Mouse (Mus musculus) intestine, embryonic 14.5 days (tissue): ENCODE data around the gene Alppl2. TPM values are rescaled to one million over a fixed set of nuclear protein-coding genes. Genes with fewer than 3 reads are reported as not detected.

ENCODE experiments used
- ATAC-seq: fragments of 200-750 bp; cut with Nextera tagmentation; replicated peaks from 2 replicates; pipeline ENCODE4 v1.8.0; 2017; ENCODE audit warnings: low read depth, moderate number of reproducible peaks, moderate TSS enrichment, moderate library complexity; ENCODE audit not compliant: low FRiP score, low TSS enrichment
- DNase-seq: peaks from one replicate; pipeline ENCODE4 v3.0.0-alpha.2; 2018; ENCODE audit warnings: low spot score
- H3K27ac ChIP-seq: fragments of 300-500 bp; sonication (generic); 2 replicates; pipeline ENCODE4 v1.5.1; 2014; ENCODE audit warnings: low read depth, mild to moderate bottlenecking, control low read depth
- H3K27me3 ChIP-seq: fragments of 300-500 bp; sonication (generic); replicated peaks from 2 replicates; pipeline ENCODE4 v1.6.1; 2014; ENCODE audit warnings: low read length, control low read depth; ENCODE audit not compliant: control insufficient read depth, insufficient read depth
- H3K36me3 ChIP-seq: fragments of 300-500 bp; sonication (generic); 2 replicates; pipeline ENCODE4 v1.6.1; 2014; ENCODE audit warnings: low read length, control low read depth; ENCODE audit not compliant: control insufficient read depth, insufficient read depth
- H3K4me1 ChIP-seq: fragments of 300-500 bp; sonication (generic); replicated peaks from 2 replicates; pipeline ENCODE4 v1.6.1; 2014; ENCODE audit warnings: low read length, control low read depth, mixed read lengths; ENCODE audit not compliant: control insufficient read depth, insufficient read depth
- H3K4me2 ChIP-seq: fragments of 300-500 bp; sonication (generic); 2 replicates; pipeline ENCODE4 v1.6.1; 2014; ENCODE audit warnings: low read length
- H3K4me3 ChIP-seq: fragments of 300-500 bp; sonication (generic); 2 replicates; pipeline ENCODE4 v1.5.1; 2014; ENCODE audit warnings: low read depth, low read length, control low read depth, mixed read lengths
- H3K9ac ChIP-seq: fragments of 300-500 bp; sonication (generic); 2 replicates; pipeline ENCODE4 v1.6.1; 2014; ENCODE audit warnings: mild to moderate bottlenecking, low read length
- H3K9me3 ChIP-seq: fragments of 300-500 bp; sonication (generic); 2 replicates; pipeline ENCODE4 v1.6.1; 2016; ENCODE audit warnings: low read length, control low read depth; ENCODE audit not compliant: control insufficient read depth
- WGBS: fragments of 180-500 bp; shearing (Covaris S2); extraction: QIAGEN DNeasy Blood & Tissue Kit; methylation state at CpG from one replicate; pipeline ENCODE4 v1.1.7; 2014; 5-methylcytosine and 5-hydroxymethylcytosine counted together
- polyA plus RNA-seq: library from polyadenylated mRNA; unstranded; fragments of >200 nt; fragmentation: Nextera tagmentation; extraction: Ambion mirVana; gene quantifications from 2 replicates; pipeline ENCODE4 v1.2.1, GENCODE M21; 2014

Alppl2 gene
- polyA plus RNA-seq, 1 experiment from 2014 or later, result not detected

DNA sequence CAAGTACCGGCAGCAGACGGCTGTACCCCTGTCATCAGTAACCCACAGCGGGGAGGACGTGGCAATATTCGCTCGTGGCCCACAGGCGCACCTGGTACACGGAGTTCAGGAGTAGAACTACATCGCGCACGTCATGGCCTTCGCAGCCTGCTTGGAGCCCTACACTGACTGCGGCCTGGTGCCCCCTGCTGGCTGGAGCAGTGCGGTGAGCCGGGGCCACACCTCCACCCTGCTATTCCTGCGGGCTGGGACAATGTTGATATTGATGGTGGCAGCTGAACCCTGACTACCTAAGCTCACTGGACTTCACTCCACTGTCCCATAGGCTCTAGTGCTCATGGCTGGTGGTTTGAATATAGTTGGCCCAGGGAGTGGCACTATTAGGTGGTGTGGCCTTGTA is 19.0 kb downstream of the Alppl2 start:
- 53% methylated on average over 16 of the region's 16 CpGs for WGBS
- no peak overlapping the region for H3K27ac ChIP-seq
- no peak overlapping the region for H3K4me2 ChIP-seq
- H3K36me3 ChIP-seq, result no peaks in the 10 kb centered on the region
- no peaks in the 10 kb centered on the region for H3K9me3 ChIP-seq
- DNase-seq (peak; percentile 54), ATAC-seq (0 out of 2 replicates have a peak, but pooled peaks have one; percentile 22)
- H3K9ac ChIP-seq, result no peak overlapping the region
- H3K4me3 ChIP-seq, result no peak overlapping the region
- H3K27me3 ChIP-seq, result no peaks in the 10 kb centered on the region
- H3K4me1 ChIP-seq, result no peaks in the 10 kb centered on the region

DNA sequence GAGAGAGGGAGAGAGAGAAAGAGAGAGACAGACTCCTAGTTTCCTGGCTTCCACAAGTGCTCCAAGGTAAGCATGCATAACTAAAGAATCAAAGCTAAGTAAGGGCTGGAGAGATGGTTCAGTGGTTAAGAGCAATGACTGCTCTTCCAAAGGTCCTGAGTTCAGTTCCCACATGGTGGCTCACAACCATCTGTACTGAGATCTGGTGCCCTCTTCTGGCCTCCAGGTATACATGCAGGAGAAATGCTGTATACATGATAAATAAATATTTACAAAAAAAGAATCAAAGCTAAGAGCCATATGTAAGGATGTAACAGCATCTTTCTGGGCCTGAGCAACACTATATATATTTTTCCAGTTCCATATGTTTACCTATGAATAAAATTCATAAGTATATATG is 28.8 kb downstream of the Alppl2 start:
- no peak for DNase-seq
- H3K27ac ChIP-seq, result no peak overlapping the region
- no peaks in the 10 kb centered on the region for H3K9me3 ChIP-seq
- no peak overlapping the region for H3K4me3 ChIP-seq
- no peak overlapping the region for H3K4me2 ChIP-seq
- no peak overlapping the region for H3K9ac ChIP-seq
- ATAC-seq, result no peak
- H3K27me3 ChIP-seq, result no peaks in the 10 kb centered on the region
- no peaks in the 10 kb centered on the region for H3K4me1 ChIP-seq
- no peaks in the 10 kb centered on the region for H3K36me3 ChIP-seq

DNA sequence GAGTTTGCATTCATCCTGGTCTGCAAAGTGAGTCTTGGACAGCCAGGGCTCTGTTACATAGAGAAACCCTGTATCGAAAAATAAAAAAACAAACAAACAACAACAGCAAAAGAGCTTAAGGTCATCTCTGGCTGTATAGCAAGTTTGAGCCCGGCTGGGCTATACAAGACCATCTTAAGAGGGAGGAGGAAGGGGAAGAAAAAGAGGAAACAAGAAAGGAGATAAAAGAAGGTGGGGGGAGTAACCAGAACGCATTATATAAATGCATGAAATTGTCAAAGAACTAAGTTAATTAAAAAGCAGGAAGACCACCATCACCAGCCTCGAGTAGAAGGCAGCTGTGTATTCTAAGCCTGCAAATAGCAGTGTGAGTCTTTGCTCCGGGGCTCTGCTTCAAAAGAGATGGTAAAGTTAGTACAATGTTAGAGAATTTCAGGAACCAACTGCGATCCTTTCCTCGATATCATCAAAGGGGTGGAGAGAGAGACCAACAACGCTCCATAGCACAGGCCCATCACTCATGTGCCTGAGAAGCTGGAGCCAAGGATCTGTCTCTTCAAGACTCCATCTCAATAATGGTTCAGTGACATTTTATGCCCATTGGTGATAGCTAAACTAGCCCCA is 30.6 kb downstream of the Alppl2 start:
- Histone ChIP-seq H3K4me1 (no peaks in the 10 kb centered on the region; the same call in 1 of the 2 replicates), H3K4me2 (no peak overlapping the region), H3K4me3 (no peak overlapping the region), H3K9ac (no peak overlapping the region), H3K9me3 (no peaks in the 10 kb centered on the region), H3K27ac (no peak overlapping the region), H3K27me3 (no peaks in the 10 kb centered on the region), H3K36me3 (no peaks in the 10 kb centered on the region)
- DNase-seq, result no peak
- ATAC-seq, result no peak
- 79% methylated on average over 8 of the region's 8 CpGs for WGBS

DNA sequence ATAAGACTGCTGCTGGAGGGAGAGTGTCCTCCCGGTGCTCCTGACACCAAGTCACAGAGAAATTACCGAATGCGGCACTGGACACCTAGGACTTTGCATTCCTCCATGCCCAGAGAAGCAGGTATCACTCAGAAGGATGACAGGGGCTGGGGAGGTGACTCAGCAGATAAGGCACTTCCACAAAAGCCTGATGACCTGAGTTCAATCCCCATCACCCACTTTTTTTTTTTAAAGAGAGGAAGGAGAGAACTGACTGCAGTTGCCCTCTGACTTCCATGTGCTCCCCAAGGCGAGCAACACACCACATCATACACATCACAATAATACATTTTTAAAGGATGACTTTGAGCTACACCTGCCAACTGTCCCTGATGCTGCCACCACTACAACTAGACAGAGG is 32.7 kb downstream of the Alppl2 start:
- H3K4me1 ChIP-seq, result no peaks in the 10 kb centered on the region; the same call in 1 of the 2 replicates
- WGBS, result 70% methylated on average over 4 of the region's 4 CpGs
- H3K4me3 ChIP-seq, result no peak overlapping the region
- H3K9ac ChIP-seq, result no peak overlapping the region
- 0 out of 2 replicates have a peak, but pooled peaks cover under 1% of the 10 kb centered on the region for H3K36me3 ChIP-seq
- no peak overlapping the region for H3K4me2 ChIP-seq
- DNase-seq (no peak), ATAC-seq (no peak)
- no peaks in the 10 kb centered on the region for H3K27me3 ChIP-seq
- H3K9me3 ChIP-seq, result no peaks in the 10 kb centered on the region
- H3K27ac ChIP-seq, result no peak overlapping the region

DNA sequence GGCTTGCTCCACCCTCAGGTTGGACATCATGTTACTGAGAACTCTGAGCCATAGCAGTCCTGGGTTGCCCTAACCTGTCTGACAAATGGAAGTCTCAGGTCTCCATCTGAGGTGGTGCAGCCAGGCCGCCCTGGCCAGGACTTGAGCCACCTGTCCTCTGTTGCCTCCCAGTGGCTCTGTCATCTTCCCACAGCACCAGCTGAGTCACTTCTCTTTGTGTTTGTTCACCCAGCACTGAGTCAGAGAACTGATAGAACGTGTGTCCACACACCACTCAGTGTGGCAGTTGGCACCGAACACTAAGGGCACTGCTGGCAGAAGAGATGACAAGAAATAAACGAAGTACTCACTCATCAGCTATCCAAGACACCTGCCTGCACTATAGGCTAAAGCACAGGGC is 38.4 kb downstream of the Alppl2 start:
- H3K4me1 ChIP-seq, result no peaks in the 10 kb centered on the region; the same call in 1 of the 2 replicates
- H3K36me3 ChIP-seq, result peaks cover 15% of the 10 kb centered on the region
- WGBS, result 68% methylated on average over 4 of the region's 4 CpGs
- no peaks in the 10 kb centered on the region for H3K9me3 ChIP-seq
- H3K4me3 ChIP-seq, result no peak overlapping the region
- H3K9ac ChIP-seq, result no peak overlapping the region
- H3K4me2 ChIP-seq, result no peak overlapping the region
- DNase-seq (no peak), ATAC-seq (no peak)
- no peaks in the 10 kb centered on the region for H3K27me3 ChIP-seq
- no peak overlapping the region for H3K27ac ChIP-seq

DNA sequence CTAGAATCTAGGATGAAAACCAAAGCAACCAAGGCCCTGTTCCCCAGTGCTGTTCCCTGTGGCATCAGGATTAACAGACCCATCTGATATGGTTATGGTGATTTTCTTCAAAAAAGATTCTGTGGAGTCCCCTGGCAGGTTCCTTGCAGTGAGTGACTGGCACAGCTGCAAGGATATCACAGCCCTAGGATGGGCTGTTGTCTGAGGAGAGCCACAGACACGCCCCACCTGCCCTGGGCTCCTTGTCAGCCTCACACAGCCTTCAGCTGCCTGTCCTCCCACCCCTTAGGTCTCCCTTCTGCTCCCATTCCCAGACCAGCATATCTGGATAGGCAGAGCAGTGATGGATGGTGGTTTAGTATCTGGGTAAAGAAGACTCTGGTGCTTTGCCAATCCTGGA is 39.0 kb downstream of the Alppl2 start:
- Histone ChIP-seq H3K4me1 (no peaks in the 10 kb centered on the region; the same call in 1 of the 2 replicates), H3K4me3 (no peak overlapping the region), H3K27ac (no peak overlapping the region), H3K27me3 (no peaks in the 10 kb centered on the region), H3K9ac (no peak overlapping the region), H3K36me3 (peaks cover 15% of the 10 kb centered on the region), H3K9me3 (no peaks in the 10 kb centered on the region), H3K4me2 (no peak overlapping the region)
- no peak for DNase-seq
- WGBS, result 83% methylated on average over 1 of the region's 1 CpGs
- ATAC-seq, result no peak

DNA sequence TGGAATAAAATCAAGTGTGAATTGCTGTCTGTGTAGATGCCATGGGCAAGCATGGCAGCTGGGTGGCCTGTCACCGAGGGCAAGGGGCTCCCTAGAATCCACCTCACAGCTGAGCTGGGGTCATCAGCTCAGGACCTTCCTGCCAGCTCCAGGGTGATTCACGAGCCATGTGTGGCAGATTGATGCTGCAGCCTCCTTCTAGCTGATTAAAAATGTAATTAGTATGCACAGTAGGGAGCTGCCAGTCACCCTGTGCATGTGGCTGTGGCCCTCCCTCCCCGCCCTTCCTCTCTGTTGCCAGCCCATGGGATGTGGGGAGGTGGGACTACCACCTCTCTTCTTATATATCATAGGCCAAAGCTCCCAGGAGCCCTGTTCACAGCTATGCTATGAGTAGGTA is 39.7 kb downstream of the Alppl2 start:
- 70% methylated on average over 3 of the region's 3 CpGs for WGBS
- DNase-seq (no peak), ATAC-seq (no peak)
- no peaks in the 10 kb centered on the region; the same call in 1 of the 2 replicates for H3K4me1 ChIP-seq
- H3K9ac ChIP-seq, result no peak overlapping the region
- H3K4me3 ChIP-seq, result no peak overlapping the region
- H3K27ac ChIP-seq, result no peak overlapping the region
- H3K36me3 ChIP-seq, result peaks cover 15% of the 10 kb centered on the region
- no peaks in the 10 kb centered on the region for H3K27me3 ChIP-seq
- no peaks in the 10 kb centered on the region for H3K9me3 ChIP-seq
- no peak overlapping the region for H3K4me2 ChIP-seq

DNA sequence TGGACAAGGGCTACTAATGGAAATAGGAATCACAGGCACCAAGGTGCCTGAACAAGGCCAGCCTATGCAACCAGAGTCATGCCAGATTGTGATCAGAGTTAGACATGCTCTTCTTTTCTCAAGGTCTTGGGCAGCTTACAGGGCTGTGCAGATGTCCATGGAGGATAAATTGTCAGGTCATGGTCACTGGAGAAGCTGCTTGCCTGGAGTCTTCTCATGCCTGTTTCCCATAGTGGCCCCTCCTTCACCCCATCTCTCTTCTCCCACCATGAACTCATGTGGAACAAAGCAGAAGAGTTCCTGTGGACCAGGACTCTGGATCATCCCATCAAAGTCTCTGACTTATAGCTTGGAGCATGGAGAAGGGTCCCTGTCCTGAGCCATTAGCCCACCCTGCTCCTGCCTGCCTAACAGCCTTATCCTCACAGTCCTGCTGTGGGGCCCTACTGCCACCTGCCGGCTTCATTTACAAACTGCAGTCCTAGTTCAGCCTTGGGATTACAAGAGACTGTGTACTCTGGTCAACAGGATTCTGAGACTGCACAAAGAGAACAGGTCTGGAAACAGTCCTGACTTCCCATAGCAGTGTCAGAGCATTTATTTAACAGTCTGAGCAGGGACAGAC is 47.8 kb downstream of the Alppl2 start:
- Histone ChIP-seq H3K27me3 (no peaks in the 10 kb centered on the region), H3K9me3 (no peaks in the 10 kb centered on the region), H3K4me3 (no peak overlapping the region), H3K9ac (no peak overlapping the region), H3K36me3 (0 out of 2 replicates have a peak, but pooled peaks cover 8% of the 10 kb centered on the region), H3K4me1 (no peaks in the 10 kb centered on the region), H3K4me2 (no peak overlapping the region), H3K27ac (no peak overlapping the region)
- ATAC-seq (peak; percentile 62; the same call in 1 of the 2 replicates), DNase-seq (peak; percentile 90)
- 3% methylated on average over 1 of the region's 1 CpGs for WGBS

DNA sequence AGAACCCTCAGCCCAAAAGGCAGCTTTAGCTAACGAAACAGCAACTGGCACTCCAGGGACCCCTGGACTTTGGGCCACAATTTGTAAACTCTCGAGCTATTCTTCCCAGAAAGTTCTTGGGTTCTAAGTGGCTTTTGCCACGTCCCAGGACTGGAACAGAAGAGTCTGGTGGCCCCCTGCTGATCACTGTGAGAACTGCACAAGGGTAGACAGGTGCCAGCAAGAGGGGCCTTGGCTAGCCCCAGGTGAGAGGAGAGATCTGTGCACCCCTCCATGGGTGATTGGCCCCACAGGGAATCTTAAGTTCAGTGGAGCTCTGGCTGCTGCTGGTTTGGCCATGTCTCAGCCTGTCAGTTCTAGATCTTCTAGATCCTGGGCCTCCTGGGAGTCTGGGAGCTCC is 48.6 kb downstream of the Alppl2 start:
- H3K27me3 ChIP-seq, result no peaks in the 10 kb centered on the region
- 27% methylated on average over 3 of the region's 3 CpGs for WGBS
- ATAC-seq, result 0 out of 2 replicates have a peak, but pooled peaks have one; percentile 52

More for the DNA sequence above, 48.6 kb downstream of the Alppl2 start:
- Histone ChIP-seq H3K4me1 (peaks cover 7% of the 10 kb centered on the region), H3K4me2 (no peak overlapping the region), H3K36me3 (0 out of 2 replicates have a peak, but pooled peaks cover 7% of the 10 kb centered on the region), H3K4me3 (no peak overlapping the region), H3K27ac (no peak overlapping the region), H3K9ac (no peak overlapping the region), H3K9me3 (no peaks in the 10 kb centered on the region)
- DNase-seq, result peak; percentile 89
